Mouse (Mus musculus) liver, embryonic 15.5 days (tissue): ENCODE measurements around the gene Rhbdf1. TPM values are rescaled to one million over a fixed set of nuclear protein-coding genes. Genes with fewer than 3 reads are reported as not detected.
"Not testable (repeated sequence)": the region's sequence is repeated elsewhere in the genome, so short reads cannot be mapped to it uniquely, and the experiment has no call there.

ENCODE experiments used
- ATAC-seq: fragments of 200-750 bp; cut with Nextera tagmentation; 2 replicates; pipeline ENCODE4 v1.8.0; 2017; ENCODE audit warnings: moderate number of reproducible peaks, mild to moderate bottlenecking, moderate library complexity; ENCODE audit not compliant: insufficient read depth
- H3K27ac ChIP-seq: fragments of 300-500 bp; sonication (generic); replicated peaks from 2 replicates; pipeline ENCODE4 v1.5.1; 2015; ENCODE audit warnings: mild to moderate bottlenecking, inconsistent platforms
- H3K27me3 ChIP-seq: fragments of 300-500 bp; sonication (generic); 2 replicates; pipeline ENCODE4 v1.6.1; 2015; ENCODE audit warnings: mild to moderate bottlenecking, inconsistent platforms
- H3K36me3 ChIP-seq: fragments of 300-500 bp; sonication (generic); replicated peaks from 2 replicates; pipeline ENCODE4 v1.6.1; 2015; ENCODE audit warnings: moderate library complexity, mild to moderate bottlenecking, inconsistent platforms
- H3K4me1 ChIP-seq: fragments of 300-500 bp; sonication (generic); replicated peaks from 2 replicates; pipeline ENCODE4 v1.6.1; 2015; ENCODE audit warnings: inconsistent platforms
- H3K4me2 ChIP-seq: fragments of 300-500 bp; sonication (generic); 2 replicates; pipeline ENCODE4 v1.6.1; 2015; ENCODE audit warnings: moderate library complexity, mild to moderate bottlenecking, inconsistent platforms
- H3K4me3 ChIP-seq: fragments of 300-500 bp; sonication (generic); replicated peaks from 2 replicates; pipeline ENCODE4 v1.5.1; 2015; ENCODE audit warnings: mild to moderate bottlenecking, inconsistent platforms
- H3K9ac ChIP-seq: fragments of 300-500 bp; sonication (generic); 2 replicates; pipeline ENCODE4 v1.6.1; 2015; ENCODE audit warnings: moderate library complexity, mild to moderate bottlenecking, inconsistent platforms
- H3K9me3 ChIP-seq: fragments of 300-500 bp; sonication (generic); replicated peaks from 2 replicates; pipeline ENCODE4 v1.6.1; 2016; ENCODE audit warnings: inconsistent platforms
- WGBS: fragments of 180-500 bp; shearing (Covaris S2); methylation state at CpG from one replicate; pipeline ENCODE4 v1.1.7; 2015; ENCODE audit warnings: mixed read lengths; ENCODE audit not compliant: insufficient replicate concordance; 5-methylcytosine and 5-hydroxymethylcytosine counted together
- polyA plus RNA-seq: library from polyadenylated mRNA; unstranded; fragments of >200 nt; fragmentation: Nextera tagmentation; extraction: Ambion mirVana; gene quantifications from 2 replicates; pipeline ENCODE4 v1.2.1, GENCODE M21; 2015

Gene Rhbdf1
- polyA plus RNA-seq, 1 experiment from 2014 or later = 5.1 TPM

DNA sequence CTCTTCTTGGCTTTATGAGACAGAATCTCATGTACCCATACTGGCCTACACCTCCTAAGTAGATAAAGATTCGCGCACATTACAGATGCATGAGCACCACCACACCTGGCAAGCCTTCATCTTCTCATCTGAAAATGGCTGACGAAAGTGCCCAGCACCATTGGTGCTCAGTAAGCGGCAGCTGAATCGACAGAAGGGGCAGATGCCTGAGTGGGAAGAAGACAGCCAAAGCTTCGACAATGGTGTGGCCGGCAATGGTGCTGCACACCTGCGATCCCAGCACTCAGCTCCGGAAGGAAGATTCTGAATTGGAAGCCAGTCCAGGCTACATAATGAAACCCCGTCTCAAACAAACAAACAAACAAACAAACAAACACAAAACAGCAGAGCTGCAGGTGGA is 2.8 kb downstream of the Rhbdf1 start:
- WGBS = 78% methylated on average over 10 of the region's 10 CpGs
- no peaks in the 10 kb centered on the region for H3K36me3 ChIP-seq
- no peak overlapping the region for H3K4me3 ChIP-seq
- H3K4me1 ChIP-seq = peaks cover 37% of the 10 kb centered on the region
- no peak overlapping the region for H3K9ac ChIP-seq
- no peak overlapping the region for H3K27ac ChIP-seq
- H3K9me3 ChIP-seq = no peaks in the 10 kb centered on the region
- ATAC-seq = no peak
- peaks cover 68% of the 10 kb centered on the region for H3K27me3 ChIP-seq
- no peak overlapping the region for H3K4me2 ChIP-seq

DNA sequence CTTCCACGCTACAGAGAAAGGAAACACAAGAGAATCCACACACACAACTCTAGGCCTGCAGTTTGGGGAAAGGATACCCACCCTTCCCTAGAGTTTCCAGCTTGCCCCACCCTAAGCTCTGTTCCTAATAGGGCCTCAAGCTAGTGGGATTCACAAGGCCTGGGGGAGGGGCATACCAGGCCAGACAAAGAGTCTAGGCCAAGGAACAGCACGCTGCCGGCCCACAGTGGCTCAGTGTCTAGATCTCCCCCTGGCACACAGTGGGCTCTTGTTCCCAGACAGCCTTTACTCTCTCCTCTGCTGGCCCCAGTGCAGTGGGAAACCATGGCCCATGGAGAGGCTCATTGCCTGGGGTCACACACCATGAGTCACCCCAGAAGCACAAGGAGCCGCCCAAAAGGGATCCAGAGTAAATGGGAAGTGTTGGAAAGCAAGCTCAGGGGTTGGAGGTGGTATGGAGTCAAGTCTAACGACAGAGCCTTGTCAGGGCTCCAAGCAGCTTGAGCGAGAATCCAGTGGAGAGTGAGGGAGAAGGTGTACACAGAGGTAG is 3.5 kb downstream of the Rhbdf1 start:
- Histone ChIP-seq H3K9me3 (no peaks in the 10 kb centered on the region), H3K27ac (no peak overlapping the region), H3K27me3 (peaks cover 61% of the 10 kb centered on the region), H3K4me1 (peaks cover 35% of the 10 kb centered on the region), H3K36me3 (no peaks in the 10 kb centered on the region), H3K4me2 (no peak overlapping the region), H3K4me3 (no peak overlapping the region), H3K9ac (peak overlapping the region; percentile 17; the same call in 1 of the 2 replicates)
- ATAC-seq = no peak
- WGBS = 59% methylated on average over 6 of the region's 6 CpGs

DNA sequence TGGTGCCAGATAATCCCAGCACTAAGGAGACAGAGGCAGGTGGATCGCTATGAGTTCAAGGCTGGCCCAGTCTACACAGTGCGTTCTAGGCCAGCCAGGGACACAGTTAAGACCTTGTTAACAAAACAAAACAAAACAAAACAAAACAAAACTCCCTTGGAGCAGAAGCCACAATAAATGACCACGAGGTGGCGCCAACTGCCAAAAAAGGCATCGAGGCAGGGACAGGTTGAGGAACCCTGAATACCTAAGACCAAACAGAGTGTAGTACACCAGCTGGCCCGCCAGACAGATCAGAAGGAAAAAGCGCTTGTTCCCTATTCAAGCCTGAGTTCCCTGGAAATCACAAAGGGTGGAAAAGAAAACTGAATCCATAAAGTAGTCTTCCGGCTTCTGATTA is 5.2 kb downstream of the Rhbdf1 start:
- peaks cover 23% of the 10 kb centered on the region for H3K4me1 ChIP-seq
- H3K36me3 ChIP-seq = no peaks in the 10 kb centered on the region; the same call in 1 of the 2 replicates
- WGBS = 17% methylated on average over 8 of the region's 8 CpGs
- ATAC-seq = no peak
- no peaks in the 10 kb centered on the region for H3K9me3 ChIP-seq
- 0 out of 2 replicates have a peak overlapping the region, but pooled peaks have one; percentile 6 for H3K9ac ChIP-seq
- no peak overlapping the region for H3K4me3 ChIP-seq
- peaks cover 44% of the 10 kb centered on the region for H3K27me3 ChIP-seq
- H3K4me2 ChIP-seq = 0 out of 2 replicates have a peak overlapping the region, but pooled peaks have one; percentile 17
- no peak overlapping the region for H3K27ac ChIP-seq

- no peak for ATAC-seq
- H3K27ac ChIP-seq = no peak overlapping the region
- no peak overlapping the region for H3K4me2 ChIP-seq
- H3K9ac ChIP-seq = no peak overlapping the region
- peaks cover 13% of the 10 kb centered on the region for H3K4me1 ChIP-seq
- H3K27me3 ChIP-seq = peaks cover 31% of the 10 kb centered on the region
- H3K9me3 ChIP-seq = no peaks in the 10 kb centered on the region
- H3K36me3 ChIP-seq = peaks cover 4% of the 10 kb centered on the region
- H3K4me3 ChIP-seq = no peak overlapping the region
- WGBS = 81% methylated on average over 18 of the region's 18 CpGs
Measured at GRCm38 (mm10) chr11:32215372-32216162, 6.5 kb downstream of the Rhbdf1 start.

GRCm38 (mm10) chr11:32210623-32211022 is 11.5 kb downstream of the Rhbdf1 start:
- Histone ChIP-seq H3K4me3 (no peak overlapping the region), H3K36me3 (peaks cover 41% of the 10 kb centered on the region)
- no peak for ATAC-seq

GRCm38 (mm10) chr11:32205058-32205873 is 16.8 kb downstream of the Rhbdf1 start, which contains the start of gene Snrnp25:
TSS of gene Snrnp25 (plus strand) at chr11:32205415.
- Histone ChIP-seq H3K36me3 (peaks cover 34% of the 10 kb centered on the region), H3K4me2 (peak within 1 kb of the TSS; percentile 93), H3K27me3 (0 out of 2 replicates have a peak, but pooled peaks cover 2% of the 10 kb centered on the region), H3K9ac (peak within 1 kb of the TSS; percentile 82), H3K4me1 (peaks cover 28% of the 10 kb centered on the region), H3K27ac (peak within 1 kb of the TSS; percentile 89), H3K4me3 (peak within 1 kb of the TSS; percentile 77), H3K9me3 (no peaks in the 10 kb centered on the region)
- peak; percentile 99 for ATAC-seq
- WGBS = under 1% methylated on average over 52 of the region's 52 CpGs

More at GRCm38 (mm10) chr11:32210623-32211022, 11.5 kb downstream of the Rhbdf1 start:
- Histone ChIP-seq H3K27ac (no peak overlapping the region), H3K27me3 (no peaks in the 10 kb centered on the region), H3K4me2 (no peak overlapping the region), H3K9ac (no peak overlapping the region), H3K9me3 (no peaks in the 10 kb centered on the region), H3K4me1 (peaks cover 12% of the 10 kb centered on the region)
- 73% methylated on average over 9 of the region's 9 CpGs for WGBS

GRCm38 (mm10) chr11:32201922-32202685 is 20.0 kb downstream of the Rhbdf1 start:
- H3K4me3 ChIP-seq = no peak overlapping the region
- peaks cover 2% of the 10 kb centered on the region for H3K36me3 ChIP-seq
- no peaks in the 10 kb centered on the region for H3K9me3 ChIP-seq
- no peak overlapping the region for H3K27ac ChIP-seq
- H3K9ac ChIP-seq = no peak overlapping the region
- no peak overlapping the region for H3K4me2 ChIP-seq
- no peak for ATAC-seq
- WGBS = 33% methylated on average over 11 of the region's 11 CpGs
- H3K4me1 ChIP-seq = peaks cover 47% of the 10 kb centered on the region
- 0 out of 2 replicates have a peak, but pooled peaks cover 2% of the 10 kb centered on the region for H3K27me3 ChIP-seq

- H3K27me3 ChIP-seq, H3K36me3 ChIP-seq, H3K4me2 ChIP-seq, H3K9ac ChIP-seq, H3K9me3 ChIP-seq, H3K27ac ChIP-seq, H3K4me3 ChIP-seq, ATAC-seq: not testable (repeated sequence)
- peaks cover 43% of the 10 kb centered on the region for H3K4me1 ChIP-seq
- WGBS = 52% methylated on average over 1 of the region's 1 CpGs
Measured at GRCm38 (mm10) chr11:32200992-32201391, 21.1 kb downstream of the Rhbdf1 start.

GRCm38 (mm10) chr11:32200075-32200601 is 22.0 kb downstream of the Rhbdf1 start, which contains the start of gene Il9r:
TSS of gene Il9r (minus strand) at chr11:32200279.
- no peaks in the 10 kb centered on the region for H3K36me3 ChIP-seq
- H3K27me3 ChIP-seq = peaks cover 6% of the 10 kb centered on the region; the same call in 1 of the 2 replicates
- H3K9ac ChIP-seq = no peak within 1 kb of the TSS
- ATAC-seq = no peak
- H3K4me1 ChIP-seq = peaks cover 40% of the 10 kb centered on the region
- WGBS = 18% methylated on average over 10 of the region's 10 CpGs
- no peak within 1 kb of the TSS for H3K4me3 ChIP-seq
- H3K4me2 ChIP-seq = no peak within 1 kb of the TSS
- no peak within 1 kb of the TSS for H3K27ac ChIP-seq
- H3K9me3 ChIP-seq = no peaks in the 10 kb centered on the region

- no peak overlapping the region for H3K4me2 ChIP-seq
- no peaks in the 10 kb centered on the region for H3K9me3 ChIP-seq
- WGBS = 35% methylated on average over 6 of the region's 6 CpGs
Measured at GRCm38 (mm10) chr11:32199230-32199629, 22.9 kb downstream of the Rhbdf1 start.

More at GRCm38 (mm10) chr11:32199230-32199629, 22.9 kb downstream of the Rhbdf1 start:
- Histone ChIP-seq H3K9ac (no peak overlapping the region), H3K4me3 (no peak overlapping the region), H3K36me3 (no peaks in the 10 kb centered on the region), H3K27ac (no peak overlapping the region), H3K4me1 (peaks cover 32% of the 10 kb centered on the region), H3K27me3 (peaks cover 6% of the 10 kb centered on the region; the same call in 1 of the 2 replicates)
- ATAC-seq = no peak
